Mouse (Mus musculus): ENCODE measurements around the gene Fam227b. TPM values are rescaled to one million over a fixed set of nuclear protein-coding genes. Genes with fewer than 3 reads are reported as not detected.

Gene Fam227b
- polyA plus RNA-seq, 1 experiment from 2014 or later, result not detected

DNA sequence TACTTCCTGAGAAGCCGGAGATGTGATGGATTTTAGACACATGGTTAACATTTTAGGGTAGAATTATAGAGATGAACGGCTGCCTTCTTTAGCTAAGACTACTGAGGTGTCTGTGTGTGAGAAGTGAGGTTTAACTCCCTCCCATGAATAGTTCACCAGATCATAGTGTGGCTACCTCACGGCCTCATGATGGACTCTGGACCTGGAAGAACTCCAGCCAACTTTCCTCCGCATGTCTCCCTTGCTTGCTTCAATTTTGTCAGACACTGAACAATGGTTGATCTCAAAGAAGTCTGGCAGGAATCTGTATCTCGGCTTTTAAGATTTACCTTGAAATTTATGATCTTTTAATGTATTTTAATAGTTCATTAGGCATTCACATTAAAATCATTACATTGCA is 106.2 kb downstream of the Fam227b start:
- 86% methylated on average over 5 of the region's 5 CpGs for WGBS
- no peak for DNase-seq (ENCODE audit: low spot score)
- H3K9ac ChIP-seq (ENCODE audit: low read length), result no peak overlapping the region

DNA sequence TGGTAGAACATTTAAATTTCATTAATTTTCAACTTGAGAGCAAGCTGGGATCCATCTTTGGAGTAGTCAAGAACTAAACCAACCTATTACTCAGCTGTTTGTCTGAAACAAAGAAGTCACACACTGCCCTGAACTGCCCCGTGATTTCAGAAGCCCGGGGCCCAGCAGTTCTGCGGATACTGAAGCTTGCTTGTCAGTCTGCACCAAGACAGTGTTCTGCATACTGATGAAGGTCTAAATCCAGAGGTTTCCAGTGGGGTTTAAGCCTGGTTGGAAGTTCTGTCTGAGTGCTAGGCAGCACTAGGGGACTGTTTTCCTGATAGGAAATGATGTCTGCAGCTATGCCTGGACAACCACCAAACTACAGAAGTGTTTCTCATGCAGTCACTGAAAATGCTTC is 109.1 kb downstream of the Fam227b start:
- Histone ChIP-seq H3K27me3 (ENCODE audit: control insufficient read depth, insufficient read depth, low read length) (no peaks in the 10 kb centered on the region), H3K27ac (replicated peaks; ENCODE audit: low read depth, low read length) (no peak overlapping the region), H3K9ac (ENCODE audit: low read length) (no peak overlapping the region), H3K4me2 (ENCODE audit: low read depth, severe bottlenecking) (no peak overlapping the region), H3K9me3 (ENCODE audit: control insufficient read depth, low read length) (no peaks in the 10 kb centered on the region), H3K4me3 (ENCODE audit: low read depth, low read length) (no peak overlapping the region), H3K36me3 (ENCODE audit: control insufficient read depth, insufficient read depth, low read length) (no peaks in the 10 kb centered on the region), H3K4me1 (ENCODE audit: control insufficient read depth, insufficient read depth, low read length) (no peaks in the 10 kb centered on the region)
- ATAC-seq (ENCODE audit: insufficient number of reproducible peaks, low FRiP score, low TSS enrichment, low read depth), result no peak
- WGBS, result 84% methylated on average over 3 of the region's 3 CpGs
- no peak for DNase-seq (ENCODE audit: low spot score)

More for the DNA sequence above, 106.2 kb downstream of the Fam227b start:
- Histone ChIP-seq H3K4me1 (ENCODE audit: control insufficient read depth, insufficient read depth, low read length) (no peaks in the 10 kb centered on the region), H3K36me3 (ENCODE audit: control insufficient read depth, insufficient read depth, low read length) (no peaks in the 10 kb centered on the region), H3K4me3 (ENCODE audit: low read depth, low read length) (no peak overlapping the region), H3K4me2 (ENCODE audit: low read depth, severe bottlenecking) (no peak overlapping the region), H3K9me3 (ENCODE audit: control insufficient read depth, low read length) (no peaks in the 10 kb centered on the region), H3K27me3 (ENCODE audit: control insufficient read depth, insufficient read depth, low read length) (no peaks in the 10 kb centered on the region), H3K27ac (replicated peaks; ENCODE audit: low read depth, low read length) (no peak overlapping the region)
- ATAC-seq (ENCODE audit: insufficient number of reproducible peaks, low FRiP score, low TSS enrichment, low read depth), result no peak

DNA sequence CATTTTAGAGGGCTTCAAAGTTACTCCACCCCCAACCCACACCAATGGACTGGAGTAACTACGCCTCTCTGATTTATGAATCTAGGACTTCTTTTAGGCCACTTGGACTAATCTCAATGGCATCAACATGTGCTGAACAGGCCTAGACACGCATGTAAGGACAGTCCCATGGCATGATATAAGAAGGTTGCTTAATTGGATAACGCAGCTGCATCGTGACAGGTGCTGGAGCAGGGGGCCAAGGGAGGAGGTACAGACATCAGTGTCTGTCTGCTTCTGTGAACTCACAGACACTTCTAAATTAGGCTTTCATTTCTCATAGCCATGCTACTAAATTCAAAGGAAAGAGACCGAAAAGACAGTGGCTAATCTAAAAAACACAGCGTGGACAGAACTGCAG is 110.6 kb downstream of the Fam227b start:
- H3K9me3 ChIP-seq (ENCODE audit: control insufficient read depth, low read length), result no peaks in the 10 kb centered on the region
- H3K9ac ChIP-seq (ENCODE audit: low read length), result no peak overlapping the region
- ATAC-seq (ENCODE audit: insufficient number of reproducible peaks, low FRiP score, low TSS enrichment, low read depth) (no peak), DNase-seq (ENCODE audit: low spot score) (no peak)
- no peak overlapping the region for H3K27ac ChIP-seq (replicated peaks; ENCODE audit: low read depth, low read length)
- H3K4me1 ChIP-seq (ENCODE audit: control insufficient read depth, insufficient read depth, low read length), result no peaks in the 10 kb centered on the region
- H3K27me3 ChIP-seq (ENCODE audit: control insufficient read depth, insufficient read depth, low read length), result no peaks in the 10 kb centered on the region
- H3K4me2 ChIP-seq (ENCODE audit: low read depth, severe bottlenecking), result no peak overlapping the region
- H3K36me3 ChIP-seq (ENCODE audit: control insufficient read depth, insufficient read depth, low read length), result no peaks in the 10 kb centered on the region
- H3K4me3 ChIP-seq (ENCODE audit: low read depth, low read length), result no peak overlapping the region
- 85% methylated on average over 6 of the region's 6 CpGs for WGBS

DNA sequence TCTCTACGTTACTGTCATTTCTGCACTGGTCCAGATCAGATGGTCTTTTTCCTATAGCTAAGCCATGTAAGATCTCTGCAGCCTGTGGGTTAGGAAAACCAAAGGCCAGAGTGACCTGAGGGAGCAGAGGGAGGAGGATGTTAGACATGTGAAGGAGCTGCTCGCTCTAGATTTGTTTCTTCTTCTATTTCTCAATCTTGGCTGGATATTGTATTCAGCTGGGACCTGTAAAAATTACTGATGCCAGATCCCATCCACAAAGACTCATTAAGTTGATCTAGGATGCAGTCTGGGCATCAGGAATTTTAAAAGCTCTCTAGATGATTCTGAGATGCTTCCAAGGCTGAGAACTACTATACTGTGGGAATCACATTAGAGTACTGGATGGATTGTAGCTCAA is 111.2 kb downstream of the Fam227b start:
- Histone ChIP-seq H3K9ac (ENCODE audit: low read length) (no peak overlapping the region), H3K4me3 (ENCODE audit: low read depth, low read length) (no peak overlapping the region), H3K36me3 (ENCODE audit: control insufficient read depth, insufficient read depth, low read length) (no peaks in the 10 kb centered on the region), H3K4me2 (ENCODE audit: low read depth, severe bottlenecking) (no peak overlapping the region), H3K27me3 (ENCODE audit: control insufficient read depth, insufficient read depth, low read length) (no peaks in the 10 kb centered on the region), H3K9me3 (ENCODE audit: control insufficient read depth, low read length) (no peaks in the 10 kb centered on the region), H3K27ac (replicated peaks; ENCODE audit: low read depth, low read length) (no peak overlapping the region), H3K4me1 (ENCODE audit: control insufficient read depth, insufficient read depth, low read length) (no peaks in the 10 kb centered on the region)
- WGBS, result 95% methylated on average over 2 of the region's 2 CpGs
- ATAC-seq (ENCODE audit: insufficient number of reproducible peaks, low FRiP score, low TSS enrichment, low read depth), result no peak
- no peak for DNase-seq (ENCODE audit: low spot score)

DNA sequence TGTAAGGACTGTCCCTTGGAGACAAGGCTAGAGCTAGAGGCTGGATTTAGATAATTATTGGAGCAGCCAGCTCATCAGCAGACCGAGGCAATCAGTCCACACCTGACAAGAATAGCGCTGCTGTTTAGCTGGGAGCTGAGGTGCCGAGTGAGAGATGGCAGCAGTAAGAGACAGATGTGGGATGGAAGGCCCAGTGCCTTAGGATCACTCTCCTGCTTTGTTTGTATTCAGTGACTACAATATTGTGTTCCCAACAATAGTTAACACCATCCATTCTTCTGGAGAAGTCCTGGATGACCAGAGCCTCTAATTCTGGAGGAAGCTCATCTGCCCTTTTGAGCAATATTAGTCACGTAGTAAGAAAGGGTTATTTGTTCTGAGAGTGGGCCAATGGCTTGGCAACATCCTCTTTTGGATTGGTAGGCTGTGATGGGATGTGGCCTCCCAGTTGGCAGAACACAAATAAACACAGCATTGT is 112.4 kb downstream of the Fam227b start:
- no peak for DNase-seq (ENCODE audit: low spot score)
- H3K4me3 ChIP-seq (ENCODE audit: low read depth, low read length), result no peak overlapping the region
- H3K4me2 ChIP-seq (ENCODE audit: low read depth, severe bottlenecking), result no peak overlapping the region
- no peaks in the 10 kb centered on the region for H3K36me3 ChIP-seq (ENCODE audit: control insufficient read depth, insufficient read depth, low read length)
- no peak for ATAC-seq (ENCODE audit: insufficient number of reproducible peaks, low FRiP score, low TSS enrichment, low read depth)
- no peaks in the 10 kb centered on the region; the same call in 1 of the 2 replicates for H3K4me1 ChIP-seq (ENCODE audit: control insufficient read depth, insufficient read depth, low read length)
- no peak overlapping the region for H3K9ac ChIP-seq (ENCODE audit: low read length)
- 71% methylated on average over 4 of the region's 4 CpGs for WGBS
- no peak overlapping the region for H3K27ac ChIP-seq (replicated peaks; ENCODE audit: low read depth, low read length)
- no peaks in the 10 kb centered on the region for H3K9me3 ChIP-seq (ENCODE audit: control insufficient read depth, low read length)
- no peaks in the 10 kb centered on the region for H3K27me3 ChIP-seq (ENCODE audit: control insufficient read depth, insufficient read depth, low read length)

DNA sequence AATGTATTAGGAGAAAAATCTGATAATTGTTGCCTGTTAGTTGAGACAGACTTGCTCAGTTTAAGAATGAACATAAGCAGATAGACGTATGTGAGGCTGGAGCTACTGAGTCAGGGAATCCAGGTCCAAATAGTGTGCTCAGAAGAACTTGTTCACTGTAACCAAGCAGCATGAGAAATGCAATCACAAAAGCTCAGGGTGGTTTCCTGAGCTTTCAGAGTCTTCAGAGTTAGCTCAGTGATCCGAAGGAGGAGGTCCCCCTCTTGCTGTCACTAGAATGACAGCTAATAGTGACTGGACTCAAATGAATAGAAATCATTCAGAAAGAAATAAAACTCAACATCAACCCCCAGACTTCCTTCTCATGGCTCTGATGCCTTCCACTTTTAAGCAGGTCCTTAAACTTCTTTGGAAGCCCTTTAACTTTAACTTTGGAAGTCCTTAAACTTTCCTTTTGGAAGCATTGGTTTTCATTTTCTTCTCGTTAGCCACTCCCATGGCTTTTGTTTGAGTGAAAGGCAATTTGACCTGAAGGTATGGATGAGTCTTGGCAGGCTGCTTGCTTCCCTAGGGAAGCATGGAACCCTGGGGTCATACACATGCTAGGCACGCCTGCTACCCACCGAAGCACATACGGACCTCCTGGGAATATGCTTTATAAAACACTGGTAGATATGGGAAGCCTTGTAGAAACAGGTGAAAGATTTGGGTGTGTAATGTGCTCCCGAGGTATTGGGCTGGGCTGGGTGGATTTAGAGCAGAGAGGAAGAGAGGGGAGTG is 113.4 kb downstream of the Fam227b start:
- Histone ChIP-seq H3K27ac (replicated peaks; ENCODE audit: low read depth, low read length) (no peak overlapping the region), H3K4me2 (ENCODE audit: low read depth, severe bottlenecking) (no peak overlapping the region), H3K4me1 (ENCODE audit: control insufficient read depth, insufficient read depth, low read length) (no peaks in the 10 kb centered on the region; the same call in 1 of the 2 replicates), H3K27me3 (ENCODE audit: control insufficient read depth, insufficient read depth, low read length) (no peaks in the 10 kb centered on the region), H3K36me3 (ENCODE audit: control insufficient read depth, insufficient read depth, low read length) (no peaks in the 10 kb centered on the region), H3K9ac (ENCODE audit: low read length) (no peak overlapping the region), H3K4me3 (ENCODE audit: low read depth, low read length) (no peak overlapping the region), H3K9me3 (ENCODE audit: control insufficient read depth, low read length) (no peaks in the 10 kb centered on the region)
- DNase-seq (ENCODE audit: low spot score) (no peak), ATAC-seq (ENCODE audit: insufficient number of reproducible peaks, low FRiP score, low TSS enrichment, low read depth) (no peak)
- WGBS, result 83% methylated on average over 7 of the region's 7 CpGs

DNA sequence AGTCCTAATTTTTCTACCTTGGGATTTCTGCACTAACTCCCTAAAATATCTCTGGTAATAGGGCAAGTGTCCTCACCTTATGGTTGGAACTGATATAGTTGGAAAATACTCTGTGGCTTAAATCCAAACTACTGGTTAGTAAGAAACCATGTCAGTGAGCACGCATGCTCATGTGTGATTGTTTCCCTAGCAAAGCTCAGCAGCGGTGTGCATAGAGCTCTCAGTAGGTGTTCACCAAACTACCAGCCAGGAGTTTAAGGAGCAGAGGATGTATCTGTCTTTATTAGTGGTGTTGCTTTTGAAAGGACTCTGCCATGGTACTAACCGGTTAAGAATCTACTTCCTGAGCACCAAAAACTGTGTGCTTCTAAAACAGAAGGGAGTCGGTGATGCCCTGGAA is 115.7 kb downstream of the Fam227b start:
- H3K9me3 ChIP-seq (ENCODE audit: control insufficient read depth, low read length), result no peaks in the 10 kb centered on the region
- no peak overlapping the region for H3K4me3 ChIP-seq (ENCODE audit: low read depth, low read length)
- no peak for DNase-seq (ENCODE audit: low spot score)
- H3K9ac ChIP-seq (ENCODE audit: low read length), result no peak overlapping the region
- no peak overlapping the region for H3K4me2 ChIP-seq (ENCODE audit: low read depth, severe bottlenecking)
- no peaks in the 10 kb centered on the region; the same call in 1 of the 2 replicates for H3K4me1 ChIP-seq (ENCODE audit: control insufficient read depth, insufficient read depth, low read length)
- H3K27me3 ChIP-seq (ENCODE audit: control insufficient read depth, insufficient read depth, low read length), result no peaks in the 10 kb centered on the region
- H3K36me3 ChIP-seq (ENCODE audit: control insufficient read depth, insufficient read depth, low read length), result no peaks in the 10 kb centered on the region
- no peak for ATAC-seq (ENCODE audit: insufficient number of reproducible peaks, low FRiP score, low TSS enrichment, low read depth)
- no peak overlapping the region for H3K27ac ChIP-seq (replicated peaks; ENCODE audit: low read depth, low read length)
- WGBS, result 86% methylated on average over 4 of the region's 4 CpGs

DNA sequence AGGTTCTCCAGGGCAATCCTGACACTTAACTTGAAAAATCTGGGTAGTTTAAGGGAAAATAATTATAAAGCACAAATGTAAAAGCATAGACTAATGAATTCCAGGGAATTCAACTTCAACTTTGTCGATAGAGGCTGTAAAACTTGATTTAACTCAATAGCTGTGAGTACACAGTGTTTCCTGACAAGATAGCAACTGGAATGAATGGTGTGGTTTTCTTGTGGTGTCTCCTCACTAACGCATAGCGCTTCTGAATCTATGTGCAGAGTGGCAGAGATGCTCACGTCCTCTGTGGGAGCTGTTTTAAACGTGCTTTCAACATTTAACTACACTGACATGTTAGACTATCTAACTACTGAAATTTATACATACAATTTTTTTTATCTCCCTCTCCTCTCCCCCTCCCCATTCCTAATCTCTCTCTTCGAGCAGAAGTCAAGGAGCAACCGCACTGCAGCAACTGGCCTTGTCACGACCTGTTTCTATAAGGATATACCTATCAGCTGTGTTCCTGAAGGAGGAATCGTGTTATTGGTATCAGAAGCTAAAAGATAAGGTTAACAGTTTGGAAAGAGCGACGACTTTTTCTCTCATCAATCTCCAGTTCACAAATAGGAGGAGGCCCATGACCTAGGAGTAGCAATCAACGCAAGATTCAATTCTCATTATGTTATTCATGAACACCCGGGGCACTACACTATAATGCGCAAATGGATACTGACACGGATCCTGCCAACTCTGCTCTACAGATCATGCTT is 116.6 kb downstream of the Fam227b start:
- 81% methylated on average over 15 of the region's 15 CpGs for WGBS
- Histone ChIP-seq H3K36me3 (ENCODE audit: control insufficient read depth, insufficient read depth, low read length) (no peaks in the 10 kb centered on the region), H3K9me3 (ENCODE audit: control insufficient read depth, low read length) (no peaks in the 10 kb centered on the region), H3K27me3 (ENCODE audit: control insufficient read depth, insufficient read depth, low read length) (no peaks in the 10 kb centered on the region), H3K4me3 (ENCODE audit: low read depth, low read length) (no peak overlapping the region), H3K4me2 (ENCODE audit: low read depth, severe bottlenecking) (no peak overlapping the region), H3K4me1 (ENCODE audit: control insufficient read depth, insufficient read depth, low read length) (no peaks in the 10 kb centered on the region; the same call in 1 of the 2 replicates), H3K27ac (replicated peaks; ENCODE audit: low read depth, low read length) (0 out of 2 replicates have a peak overlapping the region, but pooled peaks have one; percentile 26), H3K9ac (ENCODE audit: low read length) (no peak overlapping the region)
- no peak for DNase-seq (ENCODE audit: low spot score)
- no peak for ATAC-seq (ENCODE audit: insufficient number of reproducible peaks, low FRiP score, low TSS enrichment, low read depth)

Measured in limb, embryonic 11.5 days (tissue).